Mouse (Mus musculus) neural tube, embryonic 11.5 days (tissue): Measurements from ENCODE around the gene 9930111J21Rik2. TPM values are rescaled to one million over a fixed set of nuclear protein-coding genes. Genes with fewer than 3 reads are reported as not detected.
"Not testable (repeated sequence)": the region's sequence is repeated elsewhere in the genome, so short reads cannot be mapped to it uniquely, and the experiment has no call there.

Source experiments
- ATAC-seq: fragments of 200-750 bp; cut with Nextera tagmentation; 2 replicates; pipeline ENCODE4 v1.8.0; 2017; ENCODE audit warnings: moderate number of reproducible peaks, mild to moderate bottlenecking, moderate TSS enrichment, moderate library complexity; ENCODE audit not compliant: insufficient read depth, low FRiP score, low TSS enrichment
- DNase-seq: peaks from one replicate; pipeline ENCODE4 v3.0.0-alpha.2; 2015; ENCODE audit warnings: low spot score
- H3K27ac ChIP-seq: fragments of 300-500 bp; sonication (generic); 2 replicates; pipeline ENCODE4 v1.5.1; 2014; ENCODE audit warnings: low read depth, mild to moderate bottlenecking, low read length
- H3K27me3 ChIP-seq: fragments of 300-500 bp; sonication (generic); 2 replicates; pipeline ENCODE4 v1.6.1; 2014; ENCODE audit warnings: mild to moderate bottlenecking, low read length, mixed read lengths; ENCODE audit not compliant: control insufficient read depth, insufficient read depth
- H3K36me3 ChIP-seq: fragments of 300-500 bp; sonication (generic); 2 replicates; pipeline ENCODE4 v1.6.1; 2014; ENCODE audit warnings: mild to moderate bottlenecking, low read length, moderate library complexity, mixed read lengths; ENCODE audit not compliant: control insufficient read depth, insufficient read depth
- H3K4me1 ChIP-seq: fragments of 300-500 bp; sonication (generic); 2 replicates; pipeline ENCODE4 v1.6.1; 2014; ENCODE audit warnings: low read length, mixed read lengths; ENCODE audit not compliant: control insufficient read depth, insufficient read depth
- H3K4me2 ChIP-seq: fragments of 300-500 bp; sonication (generic); 2 replicates; pipeline ENCODE4 v1.6.1; 2014; ENCODE audit warnings: low read depth, mild to moderate bottlenecking, moderate library complexity
- H3K4me3 ChIP-seq: fragments of 300-500 bp; sonication (generic); 2 replicates; pipeline ENCODE4 v1.5.1; 2014; ENCODE audit warnings: low read depth, low read length
- H3K9ac ChIP-seq: fragments of 300-500 bp; sonication (generic); 2 replicates; pipeline ENCODE4 v1.6.1; 2014; ENCODE audit warnings: mild to moderate bottlenecking, low read length
- H3K9me3 ChIP-seq: fragments of 300-500 bp; sonication (generic); 2 replicates; pipeline ENCODE4 v1.6.1; 2016; ENCODE audit warnings: low read length; ENCODE audit not compliant: control insufficient read depth
- WGBS: fragments of 180-500 bp; shearing (Covaris S2); extraction: QIAGEN DNeasy Blood & Tissue Kit; methylation state at CpG from one replicate; pipeline ENCODE4 v1.1.7; 2014; 5-methylcytosine and 5-hydroxymethylcytosine counted together
- polyA plus RNA-seq: library from polyadenylated mRNA; unstranded; fragments of >200 nt; fragmentation: Nextera tagmentation; extraction: Ambion mirVana; gene quantifications from 2 replicates; pipeline ENCODE4 v1.2.1, GENCODE M21; 2014

Gene 9930111J21Rik2
- polyA plus RNA-seq, 1 experiment from 2014 or later = 0.09 TPM

DNA sequence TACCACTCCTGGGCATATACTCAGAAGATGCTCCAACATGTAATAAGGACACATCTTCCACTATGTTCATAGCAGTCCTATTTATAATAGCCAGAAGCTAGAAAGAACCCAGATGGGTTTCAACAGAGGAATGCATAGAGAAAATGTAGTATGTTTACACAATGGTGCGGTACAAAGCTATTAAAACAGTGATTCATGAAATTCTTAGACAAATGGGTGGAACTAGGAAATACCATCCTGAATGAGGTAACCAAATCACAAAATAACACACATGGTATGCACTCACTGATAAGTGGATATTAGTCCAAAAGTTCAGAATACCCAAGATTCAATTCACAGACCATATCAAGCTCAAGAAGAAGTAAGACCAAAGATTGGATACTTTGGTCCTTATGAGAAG lies 76.4 kb downstream of the 9930111J21Rik2 start:
- not testable (repeated sequence) for DNase-seq, H3K27me3 ChIP-seq, H3K27ac ChIP-seq, H3K9me3 ChIP-seq, H3K4me2 ChIP-seq, H3K9ac ChIP-seq, H3K4me3 ChIP-seq, H3K4me1 ChIP-seq, ATAC-seq, H3K36me3 ChIP-seq
- WGBS = no CpG with 5 or more reads among the region's 1 CpGs

Other genes starting within 250 kb of the 9930111J21Rik2 start
- gene Trim41, start 233.9 kb downstream of the 9930111J21Rik2 start, polyA plus RNA-seq = 3.6 and 4.2 TPM in 2 replicates
- gene Trim7, start 225.1 kb downstream of the 9930111J21Rik2 start, polyA plus RNA-seq = 0.51 and 0.97 TPM in 2 replicates
- 10.9 and 18.2 TPM in 2 replicates for gene Gm12184, start 224.6 kb downstream of the 9930111J21Rik2 start, polyA plus RNA-seq
- gene Irgm1, start 179.6 kb downstream of the 9930111J21Rik2 start, polyA plus RNA-seq = 1.8 and 2.8 TPM in 2 replicates
- gene Gm5431, start 149.0 kb downstream of the 9930111J21Rik2 start, polyA plus RNA-seq = 0.31 TPM in 1 of 2 replicates, not detected in the other
- gene Psme2b, start 105.1 kb downstream of the 9930111J21Rik2 start, polyA plus RNA-seq = 1.2 and 2.1 TPM in 2 replicates
- gene Olfr56, start 72.4 kb downstream of the 9930111J21Rik2 start, polyA plus RNA-seq = not detected in 2 replicates
- gene 9930111J21Rik1, start 71.8 kb downstream of the 9930111J21Rik2 start, polyA plus RNA-seq = 0.09 and 0.30 TPM in 2 replicates
- gene Gm12185, start 59.0 kb downstream of the 9930111J21Rik2 start, polyA plus RNA-seq = not detected in 2 replicates
- gene Tgtp1, start 57.1 kb downstream of the 9930111J21Rik2 start, polyA plus RNA-seq = not detected in 2 replicates
- not detected in 2 replicates for gene Tgtp2, start 13.0 kb upstream of the 9930111J21Rik2 start, polyA plus RNA-seq
- gene Ifi47, start 25.3 kb upstream of the 9930111J21Rik2 start, polyA plus RNA-seq = 0.36 and 0.57 TPM in 2 replicates
- not detected in 2 replicates for gene Olfr1396, start 63.6 kb upstream of the 9930111J21Rik2 start, polyA plus RNA-seq
- not detected in 2 replicates for gene Olfr1395, start 91.0 kb upstream of the 9930111J21Rik2 start, polyA plus RNA-seq
- gene Olfr1394, start 103.1 kb upstream of the 9930111J21Rik2 start, polyA plus RNA-seq = not detected in 2 replicates
- gene Btnl9, start 135.9 kb upstream of the 9930111J21Rik2 start, polyA plus RNA-seq = 0.20 and 0.21 TPM in 2 replicates
- 57.2 and 62.5 TPM in 2 replicates for gene Zfp62, start 152.1 kb upstream of the 9930111J21Rik2 start, polyA plus RNA-seq
- 28.6 and 33.2 TPM in 2 replicates for gene Mgat1, start 192.9 kb upstream of the 9930111J21Rik2 start, polyA plus RNA-seq
- gene Olfr1393, start 227.1 kb upstream of the 9930111J21Rik2 start, polyA plus RNA-seq = 0.08 and 0.12 TPM in 2 replicates
- gene Olfr1392, start 234.0 kb upstream of the 9930111J21Rik2 start, polyA plus RNA-seq = not detected in 2 replicates